Mouse (Mus musculus) urinary bladder, postnatal 36 days (tissue): Measurements from ENCODE around the gene Cdh11.
"Not testable (repeated sequence)": the region's sequence is repeated elsewhere in the genome, so short reads cannot be mapped to it uniquely, and the experiment has no call there.

ENCODE experiments used
- DNase-seq, 2 experiments: peaks; one replicate each; pipeline ENCODE4 v3.0.0; 2022; ENCODE audit warnings: low spot score in 2 of 2, mixed read lengths in 1 of 2

Gene Cdh11

DNA sequence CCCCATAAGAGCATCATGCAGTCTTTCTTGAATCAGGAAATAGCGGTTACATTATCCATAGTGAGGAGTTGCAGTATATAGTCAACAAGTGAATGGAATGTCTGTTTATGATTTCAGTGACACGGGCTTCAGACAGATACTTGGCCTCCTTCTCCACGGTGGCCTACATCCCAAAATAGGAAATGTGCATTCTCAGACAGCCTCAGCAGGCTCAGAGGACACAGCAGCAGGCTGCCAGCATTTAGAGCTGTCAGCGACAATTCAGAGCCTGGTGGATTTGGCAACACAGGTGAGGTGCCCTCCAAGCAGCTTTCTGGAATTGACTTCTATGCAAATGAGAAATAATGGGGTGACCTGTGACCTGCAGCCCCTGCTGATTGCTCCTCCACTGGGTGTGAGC, 69.5 kb downstream of the Cdh11 start:
- no peak for DNase-seq

- no peak for DNase-seq
These were observed 78.1 kb downstream of the Cdh11 start for GRCm38 (mm10) chr8:102707305-102707704.

DNA sequence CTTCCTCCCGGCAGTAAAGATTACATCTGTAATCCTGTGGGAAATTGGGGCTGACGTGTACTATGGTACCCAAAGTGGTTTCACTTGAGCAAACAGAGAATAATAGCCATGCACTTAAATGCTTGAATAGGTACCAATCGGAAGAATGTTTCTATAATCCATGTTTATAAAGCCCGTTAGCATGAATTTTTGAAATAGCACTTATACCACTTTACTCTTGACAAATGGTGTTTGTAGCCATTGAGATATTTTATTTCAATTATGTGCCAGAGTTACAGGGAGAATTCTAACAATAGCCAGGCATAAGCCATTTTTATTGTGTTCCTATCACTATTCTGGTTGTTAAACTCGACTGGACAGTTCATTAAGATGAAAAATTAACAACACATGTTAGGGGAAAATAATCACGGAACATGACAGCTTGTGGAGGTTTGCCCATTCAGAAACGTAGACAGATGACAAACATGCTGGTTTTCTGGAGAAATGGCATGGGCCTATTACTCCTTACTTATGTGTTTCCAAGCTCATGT, 80.0 kb downstream of the Cdh11 start:
- DNase-seq: no peak

DNA sequence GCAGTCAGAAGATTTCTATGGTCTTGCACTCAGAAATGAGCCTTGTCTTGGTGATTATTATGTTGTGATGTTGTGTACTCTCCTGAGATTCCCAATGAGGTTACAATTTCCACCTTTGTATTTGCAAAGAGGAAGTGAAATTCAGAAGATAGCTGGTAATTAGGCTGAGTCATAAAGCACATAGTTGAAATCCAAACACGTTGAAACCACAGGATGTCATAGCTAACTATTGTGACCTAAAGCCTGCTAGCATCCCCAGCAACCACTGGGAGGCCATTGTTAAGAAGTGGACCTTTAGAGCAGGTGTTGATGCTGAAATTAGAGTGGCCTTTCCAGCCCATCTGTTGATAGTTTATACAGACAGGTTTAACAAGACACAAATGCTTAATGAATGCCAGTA, 85.2 kb downstream of the Cdh11 start:
- no peak for DNase-seq

DNA sequence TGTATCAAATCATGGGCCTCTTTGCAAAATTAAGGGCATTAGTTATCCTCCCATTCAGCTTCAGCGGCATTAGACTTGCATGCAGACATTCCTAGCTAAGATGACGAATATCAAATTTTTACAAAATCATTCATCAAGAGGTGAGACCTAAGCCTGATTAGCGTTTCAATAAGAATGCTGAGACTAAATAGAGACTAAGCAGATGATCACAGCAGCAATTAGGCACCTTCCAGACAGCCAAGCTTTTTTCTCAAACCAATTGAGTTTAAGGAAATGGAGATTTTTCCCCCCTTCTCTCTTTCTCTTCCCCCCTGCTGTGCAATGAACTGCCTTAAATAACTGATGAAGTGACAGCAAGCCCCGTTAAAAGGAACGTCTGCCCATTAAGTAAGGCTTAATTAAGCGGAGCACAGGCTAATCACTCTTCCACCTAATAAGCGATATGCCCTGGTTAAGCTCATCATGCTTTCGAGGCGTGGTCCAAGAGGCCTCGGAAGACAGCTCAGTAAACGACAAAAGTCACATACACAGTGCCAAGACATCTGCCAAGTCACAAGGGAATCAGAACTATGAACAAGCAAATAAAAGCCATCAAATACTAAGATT, 87.1 kb downstream of the Cdh11 start:
- DNase-seq: no peak

DNA sequence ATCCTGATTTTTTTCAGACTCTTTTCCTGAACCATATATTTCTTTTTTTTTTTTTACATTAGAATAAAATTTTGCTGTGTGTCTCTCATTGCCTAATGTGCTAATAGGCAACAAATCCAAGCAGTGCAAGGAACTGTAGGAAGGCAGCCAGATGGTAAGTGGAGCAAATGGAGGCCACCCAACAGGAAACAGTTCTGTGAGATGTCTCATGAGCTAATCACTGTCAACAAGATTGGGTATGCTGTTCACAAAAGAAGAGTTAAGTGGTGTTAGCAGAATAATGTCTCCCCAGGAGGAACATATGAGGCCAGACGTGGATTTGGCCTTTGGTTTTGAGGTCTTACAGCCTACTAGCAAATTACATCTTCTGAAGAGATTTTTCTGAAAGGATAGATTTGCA, 92.0 kb downstream of the Cdh11 start:
- no peak for DNase-seq

DNA sequence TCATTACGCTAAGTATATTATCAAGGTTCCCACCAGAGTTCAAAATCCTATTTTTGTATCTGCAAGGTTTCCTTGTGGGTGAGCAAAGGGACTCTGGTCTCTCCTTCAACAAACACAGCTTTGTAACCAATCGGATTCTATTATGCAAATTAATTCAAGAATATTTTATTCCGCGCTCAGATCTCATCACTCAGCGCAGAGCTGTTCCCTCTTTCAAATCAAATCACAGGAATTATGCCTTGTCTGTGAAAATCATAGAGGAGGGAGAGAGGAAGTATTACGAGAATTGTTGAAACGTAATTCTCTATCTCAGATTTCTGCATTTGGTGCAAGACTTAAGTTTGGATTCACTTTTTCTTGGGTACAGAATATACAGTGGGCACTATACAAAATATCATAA, 100.0 kb downstream of the Cdh11 start:
- DNase-seq: not testable (repeated sequence)

DNA sequence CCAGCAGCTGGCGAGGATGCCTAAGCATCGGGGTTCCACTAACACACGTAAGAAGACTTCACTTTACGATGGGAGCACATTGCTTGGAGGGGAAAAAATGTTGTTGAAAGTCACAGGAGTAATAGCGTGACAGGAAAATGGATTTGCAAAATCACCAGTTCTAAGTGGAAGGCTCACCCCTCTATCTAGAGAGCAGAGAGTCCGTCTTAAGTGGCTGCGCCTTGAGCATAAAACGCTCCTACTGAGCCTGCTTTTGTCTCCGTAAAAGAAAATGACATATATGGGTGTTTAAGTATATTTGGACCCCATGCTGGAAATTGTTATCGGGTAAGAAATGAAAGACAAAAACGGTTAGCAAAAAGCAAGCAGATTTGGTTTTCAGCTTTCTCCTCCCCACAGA, 100.4 kb downstream of the Cdh11 start:
- no peak for DNase-seq

GRCm38 (mm10) chr8:102677148-102677547, 108.3 kb downstream of the Cdh11 start:
- DNase-seq: no peak

GRCm38 (mm10) chr8:102664561-102664960, 120.9 kb downstream of the Cdh11 start:
- not testable (repeated sequence) for DNase-seq

- DNase-seq: no peak
These were observed 128.9 kb downstream of the Cdh11 start for GRCm38 (mm10) chr8:102656529-102656928.

GRCm38 (mm10) chr8:102651964-102652363, 133.5 kb downstream of the Cdh11 start:
- no peak for DNase-seq

- DNase-seq: no peak
These were observed 158.3 kb downstream of the Cdh11 start for GRCm38 (mm10) chr8:102627151-102627550.

GRCm38 (mm10) chr8:102612146-102612545, 173.3 kb downstream of the Cdh11 start:
- no peak for DNase-seq

DNA sequence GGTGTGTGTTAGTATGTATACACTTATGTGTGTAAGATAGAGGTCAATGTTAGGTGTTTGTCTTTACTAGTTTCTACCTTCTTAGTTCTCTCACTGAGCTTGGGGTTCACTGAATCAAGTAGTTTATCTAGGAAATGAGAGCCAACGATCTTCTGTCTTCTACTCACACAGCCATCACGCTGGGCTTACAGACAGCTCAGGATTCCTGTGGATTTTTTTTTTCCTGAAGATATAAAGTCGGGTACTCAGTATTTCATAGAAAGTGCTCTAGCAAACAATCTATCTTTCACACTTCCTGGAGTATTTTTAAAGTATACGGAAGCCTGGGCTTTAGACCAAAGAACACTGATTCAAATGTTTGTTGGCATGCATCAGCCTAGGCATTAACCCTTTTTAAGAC, 184.1 kb downstream of the Cdh11 start:
- no peak for DNase-seq

DNA sequence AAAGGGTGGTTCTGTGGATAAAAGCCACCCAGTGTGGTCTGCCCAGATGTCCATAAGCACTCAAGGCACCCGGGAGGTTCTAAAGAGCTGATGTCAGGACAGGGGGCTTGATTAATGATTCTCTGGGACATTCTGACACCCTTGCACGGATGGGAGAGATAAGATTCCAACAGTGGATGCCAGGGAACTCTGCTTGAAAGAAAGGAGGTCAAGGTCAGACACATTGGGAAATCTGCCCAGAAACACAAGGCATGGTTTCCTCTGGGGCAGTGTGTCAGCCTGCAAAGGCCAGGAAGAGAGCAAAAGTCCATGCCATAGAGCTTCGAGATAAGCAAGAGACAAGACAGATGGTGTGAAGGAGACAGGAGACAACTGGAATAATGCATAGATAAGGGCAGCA, 188.9 kb downstream of the Cdh11 start:
- DNase-seq: peak in 1 of 2 experiments; percentile 1

- no peak for DNase-seq
These were observed 191.5 kb downstream of the Cdh11 start for GRCm38 (mm10) chr8:102593899-102594298.
